Mouse (Mus musculus): ENCODE data around the gene Ptprn2. TPM values are rescaled to one million over a fixed set of nuclear protein-coding genes. Genes with fewer than 3 reads are reported as not detected.

The Ptprn2 gene
- total and polyA plus RNA-seq, 3 experiments, result 0.17 TPM; not detected in 2

GRCm38 (mm10) chr12:116481921-116482320 is 3.6 kb upstream of the Ptprn2 start:
- TF ChIP-seq IRF4 (IDR thresholded peaks at IDR 0.05; ENCODE audit: low read depth, low read length), result no peak
- TF ChIP-seq MAFK (IDR thresholded peaks at IDR 0.05; ENCODE audit: insufficient replicate concordance, low read length), result no peak
- TF ChIP-seq ZC3H11A (IDR thresholded peaks at IDR 0.05; ENCODE audit: low read depth, low read length), result no peak
- TF ChIP-seq USF1 (IDR thresholded peaks at IDR 0.05; ENCODE audit: low read depth, low read length), result no peak
- TF ChIP-seq RAD21 (IDR thresholded peaks at IDR 0.05; ENCODE audit: low read depth, low read length), result no peak
- no peak for TF ChIP-seq USF2 (conservative IDR thresholded peaks at IDR 0.05; ENCODE audit: low read depth, low read length)
- no peak for TF ChIP-seq TBP (conservative IDR thresholded peaks at IDR 0.05; ENCODE audit: low read depth, low read length)
- no peak for TF ChIP-seq JUN (IDR thresholded peaks at IDR 0.05; ENCODE audit: insufficient read depth, low read depth, low read length)
- TF ChIP-seq E2F4 (IDR thresholded peaks at IDR 0.05; ENCODE audit: insufficient replicate concordance, low read depth, low read length), result no peak
- TF ChIP-seq MEF2A (IDR thresholded peaks at IDR 0.05; ENCODE audit: borderline replicate concordance, low read depth, low read length), result no peak
- TF ChIP-seq HCFC1 (IDR thresholded peaks at IDR 0.05; ENCODE audit: low read depth, low read length), result no peak
- TF ChIP-seq MXI1 (IDR thresholded peaks at IDR 0.05; ENCODE audit: low read depth, low read length), result no peak
- no peak for TF ChIP-seq CTCF (conservative IDR thresholded peaks at IDR 0.05 in 1 of 2, IDR thresholded peaks at IDR 0.05 in 1 of 2; ENCODE audit: low read depth in 2 of 2, low read length in 2 of 2)
- no peak for TF ChIP-seq POLR2A (IDR thresholded peaks at IDR 0.05; ENCODE audit: low read depth, low read length)
- no peak for TF ChIP-seq ZKSCAN1 (IDR thresholded peaks at IDR 0.05; ENCODE audit: borderline replicate concordance, low read depth, low read length)
- TF ChIP-seq SMC3 (IDR thresholded peaks at IDR 0.05; ENCODE audit: low read depth, low read length), result no peak
- TF ChIP-seq JUND (conservative IDR thresholded peaks at IDR 0.05; ENCODE audit: low read depth, low read length), result no peak
- no peak for TF ChIP-seq BHLHE40 (IDR thresholded peaks at IDR 0.05; ENCODE audit: low read depth, low read length)
- no peak for TF ChIP-seq RCOR1 (conservative IDR thresholded peaks at IDR 0.05; ENCODE audit: low read depth, low read length)
- TF ChIP-seq MAZ (IDR thresholded peaks at IDR 0.05; ENCODE audit: low read depth, low read length), result no peak
- no peaks in the 10 kb centered on the region for H3K79me2 ChIP-seq (replicated peaks; ENCODE audit: control insufficient read depth, extremely low read depth, insufficient read depth, poor library complexity, severe bottlenecking)
- dilution Hi-C loops (cut with MboI; ENCODE audit: extremely low pct_ligation_motif_present, extremely low pct_unique_long_range_greater_than_20kb, low sequenced_read_pairs), result no loop called here
- DNase-seq (ENCODE audit: extremely low read depth), result no peak
- peaks cover 13% of the 10 kb centered on the region for H3K27me3 ChIP-seq (replicated peaks)
- in situ Hi-C loops (cut with MboI; ENCODE audit: low pct_ligation_motif_present, low pct_unique_long_range_greater_than_20kb, low sequenced_read_pairs), result no loop called here
- H3K4me1 ChIP-seq (ENCODE audit: control insufficient read depth in 1 of 2, insufficient read depth in 2 of 2), result peaks cover 3 to 9% of the 10 kb centered on the region in 2 experiments
- no peak overlapping the region for H3K9ac ChIP-seq (ENCODE audit: insufficient read depth, low read depth)
- H3K9me3 ChIP-seq (replicated peaks; ENCODE audit: low read length), result peaks cover 3% of the 10 kb centered on the region
- H3K27ac ChIP-seq (ENCODE audit: insufficient read depth, low read depth), result no peak overlapping the region
- no peak overlapping the region for H3K4me2 ChIP-seq (ENCODE audit: insufficient read depth, low read depth, poor library complexity, severe bottlenecking)
- no peaks in the 10 kb centered on the region for H3K36me3 ChIP-seq (replicated peaks in 1 of 2; ENCODE audit: control insufficient read depth in 1 of 2, insufficient read depth in 1 of 2, low read length in 1 of 2)
- H3K4me3 ChIP-seq (replicated peaks in 1 of 3; ENCODE audit: low read depth in 2 of 3, low read length in 2 of 3, poor library complexity in 1 of 3), result no peak overlapping the region

- Histone ChIP-seq H3K36me3 (replicated peaks in 1 of 2; ENCODE audit: control insufficient read depth in 1 of 2, insufficient read depth in 1 of 2, low read length in 1 of 2) (no peaks in the 10 kb centered on the region), H3K4me2 (ENCODE audit: insufficient read depth, low read depth, poor library complexity, severe bottlenecking) (no peak overlapping the region), H3K4me3 (replicated peaks in 1 of 3; ENCODE audit: low read depth in 2 of 3, low read length in 2 of 3, poor library complexity in 1 of 3) (no peak overlapping the region), H3K27ac (ENCODE audit: insufficient read depth, low read depth) (no peak overlapping the region), H3K79me2 (replicated peaks; ENCODE audit: control insufficient read depth, extremely low read depth, insufficient read depth, poor library complexity, severe bottlenecking) (no peaks in the 10 kb centered on the region), H3K4me1 (ENCODE audit: control insufficient read depth in 1 of 2, insufficient read depth in 2 of 2) (peaks cover 3 to 9% of the 10 kb centered on the region in 2 experiments), H3K9ac (ENCODE audit: insufficient read depth, low read depth) (no peak overlapping the region), H3K27me3 (replicated peaks) (peaks cover 26% of the 10 kb centered on the region), H3K9me3 (replicated peaks; ENCODE audit: low read length) (peaks cover 3% of the 10 kb centered on the region)
- DNase-seq (ENCODE audit: extremely low read depth), result no peak
- dilution Hi-C loops (cut with MboI; ENCODE audit: extremely low pct_ligation_motif_present, extremely low pct_unique_long_range_greater_than_20kb, low sequenced_read_pairs) (no loop called here), in situ Hi-C loops (cut with MboI; ENCODE audit: low pct_ligation_motif_present, low pct_unique_long_range_greater_than_20kb, low sequenced_read_pairs) (no loop called here)
- TF ChIP-seq POLR2A (IDR thresholded peaks at IDR 0.05; ENCODE audit: low read depth, low read length) (no peak), MXI1 (IDR thresholded peaks at IDR 0.05; ENCODE audit: low read depth, low read length) (no peak), ELF1 (IDR thresholded peaks at IDR 0.05; ENCODE audit: low read depth, low read length) (no peak), IRF4 (IDR thresholded peaks at IDR 0.05; ENCODE audit: low read depth, low read length) (no peak), MAZ (IDR thresholded peaks at IDR 0.05; ENCODE audit: low read depth, low read length) (no peak), NRF1 (IDR thresholded peaks at IDR 0.05; ENCODE audit: low read depth, low read length) (no peak), SMC3 (IDR thresholded peaks at IDR 0.05; ENCODE audit: low read depth, low read length) (no peak), BHLHE40 (IDR thresholded peaks at IDR 0.05; ENCODE audit: low read depth, low read length) (no peak)
Measured at GRCm38 (mm10) chr12:116483581-116483980, 1.9 kb upstream of the Ptprn2 start.
